7 mouse cellular contexts compared by ENCODE assay signal in genomic region chr16:96127657-96128344, GRCm38 (mm10). TPM values are rescaled to one million over a fixed set of nuclear protein-coding genes. Genes with fewer than 3 reads are reported as not detected.
DNase-seq lines count a peak whose midpoint lies in the region; ATAC-seq lines count a peak whose summit lies in the region.

Gene Hmgn1, minus strand, starts transcription at chr16:96127729.

- no peaks in the 10 kb centered on the region for H3K9me3 ChIP-seq in intestine, embryonic 15.5 days
- H3K9me3 ChIP-seq in midbrain, embryonic 10.5 days (replicated peaks): 0 out of 2 replicates have a peak, but pooled peaks cover 3% of the 10 kb centered on the region

- peak; percentile 98 for ATAC-seq in intestine, embryonic 15.5 days

- peak; percentile 91 to 93 for DNase-seq in adrenal gland, adult 18-20 months (ENCODE audit: low spot score in 2 of 2)
- DNase-seq in embryo, embryonic 11 days: peak; percentile 98
- peak; percentile 88 to 96 for DNase-seq in gastrocnemius, postnatal 36 days
- peak; percentile 93 to 97 for DNase-seq in left cerebral cortex, postnatal 25 days (ENCODE audit: low spot score in 2 of 2)
- DNase-seq in midbrain, embryonic 10.5 days (ENCODE audit: low spot score): peak; percentile 99
- peak; percentile 98 for DNase-seq in right cerebral cortex, postnatal 4 days

- peak within 1 kb of the TSS; percentile 92 for H3K4me3 ChIP-seq in intestine, embryonic 15.5 days (replicated peaks)
- H3K4me3 ChIP-seq in midbrain, embryonic 10.5 days: peak within 1 kb of the TSS; percentile 91

- intact Hi-C loops in gastrocnemius, postnatal 36 days (cut with DNase I): loop anchor here (5.0 kb wide), 1 partner anchor 46 kb away; the partner anchor contains the start of gene Brwd1
- intact Hi-C loops in left cerebral cortex, postnatal 25 days (cut with DNase I): loop anchor here (1.0 to 5.0 kb wide), 3 partner anchors 18 to 426 kb away; partner anchors contain the start of genes Brwd1, Ets2 and Wrb

- under 1% methylated on average over 56 of the region's 72 CpGs for WGBS in intestine, embryonic 15.5 days
- 2% methylated on average over 69 of the region's 72 CpGs for WGBS in midbrain, embryonic 10.5 days

- H3K27me3 ChIP-seq in intestine, embryonic 15.5 days (replicated peaks): no peaks in the 10 kb centered on the region
- H3K27me3 ChIP-seq in midbrain, embryonic 10.5 days (ENCODE audit: low read depth, poor library complexity, severe bottlenecking): peaks cover 23% of the 10 kb centered on the region

- peaks cover 12% of the 10 kb centered on the region for H3K36me3 ChIP-seq in intestine, embryonic 15.5 days
- H3K36me3 ChIP-seq in midbrain, embryonic 10.5 days: peaks cover 40% of the 10 kb centered on the region

- peak within 1 kb of the TSS; percentile 71 for H3K4me2 ChIP-seq in intestine, embryonic 15.5 days (replicated peaks)

- peak within 1 kb of the TSS; percentile 93 for H3K9ac ChIP-seq in intestine, embryonic 15.5 days

- peaks cover 16% of the 10 kb centered on the region for H3K4me1 ChIP-seq in intestine, embryonic 15.5 days (replicated peaks)
- peaks cover 45% of the 10 kb centered on the region for H3K4me1 ChIP-seq in midbrain, embryonic 10.5 days

- peak within 1 kb of the TSS; percentile 94 for H3K27ac ChIP-seq in intestine, embryonic 15.5 days
- H3K27ac ChIP-seq in midbrain, embryonic 10.5 days (replicated peaks): peak within 1 kb of the TSS; percentile 99

RNA-seq across cellular contexts. Expression of gene Hmgn1, which starts in this region (rescaled TPM):
- total RNA-seq in adrenal gland, adult 18-20 months (2021): 100 to 1,000 TPM; 209 to 228 TPM
- total RNA-seq in gastrocnemius, postnatal 36 days (2021): 10 to 100 TPM; 23.7 to 35.1 TPM
- polyA plus RNA-seq in intestine, embryonic 15.5 days (2015; fragmentation: Nextera tagmentation; extraction: Ambion mirVana): 489 and 623 TPM in 2 replicates
- 10 to 100 TPM; 52.5 to 71.7 TPM for total RNA-seq in left cerebral cortex, postnatal 25 days (2021)
- polyA plus RNA-seq in midbrain, embryonic 10.5 days (2016; fragmentation: Nextera tagmentation; extraction: Ambion mirVana): 713 and 827 TPM in 2 replicates

Comparison
In these comparisons a context has a peak if more than half of its experiments do, and no peak if none do; other contexts are left out.
1. Peak in every context shown above with its lines: DNase-seq, ATAC-seq, H3K4me3 ChIP-seq and H3K27ac ChIP-seq.